Mouse (Mus musculus): Measurements from ENCODE around the gene Fbxl14. TPM values are rescaled to one million over a fixed set of nuclear protein-coding genes. Genes with fewer than 3 reads are reported as not detected.

Gene Fbxl14
- total RNA-seq, 1 experiment = 44.1 TPM

DNA sequence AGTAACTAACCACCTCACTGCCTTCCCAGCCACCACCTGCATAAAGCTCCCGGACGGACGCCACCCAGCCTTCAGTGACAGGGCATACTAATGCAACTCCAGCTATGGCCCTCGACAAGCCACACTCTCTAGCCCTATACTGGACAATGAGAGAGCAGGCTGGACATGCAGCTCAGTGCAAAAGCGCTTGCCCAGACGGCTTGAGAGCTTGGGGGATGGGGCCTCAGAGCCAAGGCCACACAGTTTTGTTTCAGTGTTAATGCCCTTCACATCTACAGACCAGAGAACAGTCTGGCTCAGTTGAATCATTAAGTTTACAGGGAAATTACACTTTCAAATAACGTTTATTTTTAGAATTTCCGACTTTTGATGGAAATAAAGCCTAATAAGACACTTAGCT, 21.3 kb upstream of the Fbxl14 start:
- Histone ChIP-seq H3K36me3 (ENCODE audit: control insufficient read depth, insufficient read depth, low read length, poor library complexity, severe bottlenecking) (no peaks in the 10 kb centered on the region), H3K9me3 (ENCODE audit: control insufficient read depth, insufficient read depth, low read depth, low read length) (no peaks in the 10 kb centered on the region), H3K27ac (ENCODE audit: insufficient read depth, low read depth, low read length, poor library complexity, severe bottlenecking) (no peak overlapping the region; the same call in 1 of the 2 replicates), H3K4me3 (ENCODE audit: insufficient read depth in 1 of 2, low read depth in 1 of 2, low read length in 2 of 2, poor library complexity in 1 of 2, severe bottlenecking in 1 of 2) (no peak overlapping the region), H3K4me1 (ENCODE audit: control insufficient read depth in 2 of 2, insufficient read depth in 2 of 2, low read length in 2 of 2, poor library complexity in 1 of 2) (peaks cover 0 to 2% of the 10 kb centered on the region in 2 experiments; a peak in 2 of 4 replicates), H3K9ac (ENCODE audit: insufficient read depth, low read depth, low read length, poor library complexity, severe bottlenecking) (no peak overlapping the region)
- TF ChIP-seq CHD2 (IDR thresholded peaks at IDR 0.05; ENCODE audit: low read depth, low read length) (no peak), HCFC1 (IDR thresholded peaks at IDR 0.05; ENCODE audit: borderline replicate concordance, insufficient read depth, low read length) (no peak), MAFK (IDR thresholded peaks at IDR 0.05; ENCODE audit: insufficient read depth, low read depth, low read length) (no peak), ZC3H11A (IDR thresholded peaks at IDR 0.05; ENCODE audit: borderline replicate concordance, low read depth, low read length) (no peak), ZNF384 (IDR thresholded peaks at IDR 0.05; ENCODE audit: low read depth, low read length) (no peak)
- in situ Hi-C loops (cut with MboI; ENCODE audit: low sequenced_read_pairs in 2 of 2, unreplicated experiment in 2 of 2) = no loop called here
- no peak for DNase-seq (ENCODE audit: low read depth, low spot score)

DNA sequence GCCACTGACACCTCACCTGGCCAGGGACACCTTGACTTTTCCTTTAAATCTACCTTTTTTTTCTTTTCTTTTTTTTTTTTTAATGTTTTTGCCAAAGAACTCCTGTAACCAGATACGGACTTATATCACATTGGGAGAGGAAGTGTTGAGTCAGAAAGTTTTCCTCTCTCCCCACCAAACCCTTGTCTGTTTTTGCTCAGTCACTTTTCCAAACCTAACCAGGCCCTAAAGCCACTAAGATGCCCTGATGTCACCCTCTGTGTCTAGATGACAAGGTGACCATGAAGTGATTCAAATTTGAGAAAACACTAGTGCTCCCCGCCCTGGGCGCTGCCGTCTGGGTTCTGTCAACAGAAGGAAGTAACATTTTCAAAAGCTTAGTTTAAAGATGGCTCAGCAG, 20.4 kb upstream of the Fbxl14 start:
- Histone ChIP-seq H3K4me3 (ENCODE audit: insufficient read depth in 1 of 2, low read depth in 1 of 2, low read length in 2 of 2, poor library complexity in 1 of 2, severe bottlenecking in 1 of 2) (no peak overlapping the region), H3K36me3 (ENCODE audit: control insufficient read depth, insufficient read depth, low read length, poor library complexity, severe bottlenecking) (no peaks in the 10 kb centered on the region), H3K9ac (ENCODE audit: insufficient read depth, low read depth, low read length, poor library complexity, severe bottlenecking) (no peak overlapping the region), H3K27ac (ENCODE audit: insufficient read depth, low read depth, low read length, poor library complexity, severe bottlenecking) (no peak overlapping the region), H3K9me3 (ENCODE audit: control insufficient read depth, insufficient read depth, low read depth, low read length) (no peaks in the 10 kb centered on the region), H3K4me1 (ENCODE audit: control insufficient read depth in 2 of 2, insufficient read depth in 2 of 2, low read length in 2 of 2, poor library complexity in 1 of 2) (peaks cover 0 to 2% of the 10 kb centered on the region in 2 experiments; a peak in 1 of 4 replicates)
- DNase-seq (ENCODE audit: low read depth, low spot score) = no peak
- in situ Hi-C loops (cut with MboI; ENCODE audit: low sequenced_read_pairs in 2 of 2, unreplicated experiment in 2 of 2) = no loop called here
- TF ChIP-seq ZC3H11A (IDR thresholded peaks at IDR 0.05; ENCODE audit: borderline replicate concordance, low read depth, low read length) = no peak
- TF ChIP-seq CHD2 (IDR thresholded peaks at IDR 0.05; ENCODE audit: low read depth, low read length) = no peak
- no peak for TF ChIP-seq HCFC1 (IDR thresholded peaks at IDR 0.05; ENCODE audit: borderline replicate concordance, insufficient read depth, low read length)
- TF ChIP-seq MAFK (IDR thresholded peaks at IDR 0.05; ENCODE audit: insufficient read depth, low read depth, low read length) = no peak
- no peak for TF ChIP-seq ZNF384 (IDR thresholded peaks at IDR 0.05; ENCODE audit: low read depth, low read length)

DNA sequence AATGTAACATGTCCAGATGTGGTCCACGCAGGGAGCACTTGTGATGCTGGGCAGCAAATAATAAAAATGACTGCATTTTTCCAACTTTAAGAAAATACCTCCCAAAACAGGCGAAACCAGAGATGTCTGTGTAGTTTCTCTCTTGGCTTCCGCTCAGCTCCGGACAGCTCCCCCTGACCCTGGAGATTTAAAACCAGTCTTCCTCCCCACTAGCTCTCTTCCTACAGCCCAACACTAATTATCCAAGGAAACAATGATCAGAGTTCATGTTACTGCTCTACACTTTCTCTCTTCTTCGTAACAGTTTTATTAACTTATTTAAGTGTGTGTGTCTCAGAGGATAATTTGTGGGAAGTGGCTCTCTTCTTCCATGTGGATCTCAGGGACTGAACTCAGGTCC, 19.1 kb upstream of the Fbxl14 start:
- no peak for DNase-seq (ENCODE audit: low read depth, low spot score)
- H3K36me3 ChIP-seq (ENCODE audit: control insufficient read depth, insufficient read depth, low read length, poor library complexity, severe bottlenecking) = no peaks in the 10 kb centered on the region
- H3K9me3 ChIP-seq (ENCODE audit: control insufficient read depth, insufficient read depth, low read depth, low read length) = no peaks in the 10 kb centered on the region
- peaks cover 0 to 2% of the 10 kb centered on the region in 2 experiments; a peak in 1 of 4 replicates for H3K4me1 ChIP-seq (ENCODE audit: control insufficient read depth in 2 of 2, insufficient read depth in 2 of 2, low read length in 2 of 2, poor library complexity in 1 of 2)
- no peak overlapping the region for H3K4me3 ChIP-seq (ENCODE audit: insufficient read depth in 1 of 2, low read depth in 1 of 2, low read length in 2 of 2, poor library complexity in 1 of 2, severe bottlenecking in 1 of 2)
- no peak for TF ChIP-seq ZC3H11A (IDR thresholded peaks at IDR 0.05; ENCODE audit: borderline replicate concordance, low read depth, low read length)
- no peak for TF ChIP-seq HCFC1 (IDR thresholded peaks at IDR 0.05; ENCODE audit: borderline replicate concordance, insufficient read depth, low read length)
- TF ChIP-seq ZNF384 (IDR thresholded peaks at IDR 0.05; ENCODE audit: low read depth, low read length) = no peak
- TF ChIP-seq MAFK (IDR thresholded peaks at IDR 0.05; ENCODE audit: insufficient read depth, low read depth, low read length) = no peak
- no peak for TF ChIP-seq CHD2 (IDR thresholded peaks at IDR 0.05; ENCODE audit: low read depth, low read length)
- no peak overlapping the region for H3K27ac ChIP-seq (ENCODE audit: insufficient read depth, low read depth, low read length, poor library complexity, severe bottlenecking)
- H3K9ac ChIP-seq (ENCODE audit: insufficient read depth, low read depth, low read length, poor library complexity, severe bottlenecking) = no peak overlapping the region
- in situ Hi-C loops (cut with MboI; ENCODE audit: low sequenced_read_pairs in 2 of 2, unreplicated experiment in 2 of 2) = no loop called here

DNA sequence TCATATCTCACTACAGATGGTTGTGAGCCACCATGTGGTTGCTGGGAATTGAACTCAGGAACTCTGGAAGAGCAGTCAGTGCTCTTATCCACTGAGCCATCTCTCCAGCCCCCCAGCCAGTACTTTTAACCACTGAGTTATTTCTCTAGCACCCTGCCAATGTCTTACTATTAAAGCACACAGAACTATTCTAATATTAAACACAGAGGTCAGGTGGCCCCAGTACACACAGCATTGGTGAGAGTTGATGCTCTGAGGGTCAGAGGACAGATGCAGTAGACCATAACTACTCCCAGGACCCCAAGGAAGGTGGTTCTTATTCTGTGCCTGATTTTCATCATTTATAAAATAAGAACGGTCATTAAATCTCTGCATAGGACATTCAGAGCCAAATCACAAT, 13.3 kb upstream of the Fbxl14 start:
- DNase-seq (ENCODE audit: low read depth, low spot score) = no peak
- Histone ChIP-seq H3K27ac (ENCODE audit: insufficient read depth, low read depth, low read length, poor library complexity, severe bottlenecking) (no peak overlapping the region), H3K4me1 (ENCODE audit: control insufficient read depth in 2 of 2, insufficient read depth in 2 of 2, low read length in 2 of 2, poor library complexity in 1 of 2) (no peaks in the 10 kb centered on the region), H3K9ac (ENCODE audit: insufficient read depth, low read depth, low read length, poor library complexity, severe bottlenecking) (no peak overlapping the region), H3K9me3 (ENCODE audit: control insufficient read depth, insufficient read depth, low read depth, low read length) (no peaks in the 10 kb centered on the region), H3K36me3 (ENCODE audit: control insufficient read depth, insufficient read depth, low read length, poor library complexity, severe bottlenecking) (no peaks in the 10 kb centered on the region), H3K4me3 (ENCODE audit: insufficient read depth in 1 of 2, low read depth in 1 of 2, low read length in 2 of 2, poor library complexity in 1 of 2, severe bottlenecking in 1 of 2) (no peak overlapping the region)
- TF ChIP-seq MAFK (IDR thresholded peaks at IDR 0.05; ENCODE audit: insufficient read depth, low read depth, low read length) (no peak), ZNF384 (IDR thresholded peaks at IDR 0.05; ENCODE audit: low read depth, low read length) (no peak), ZC3H11A (IDR thresholded peaks at IDR 0.05; ENCODE audit: borderline replicate concordance, low read depth, low read length) (no peak), CHD2 (IDR thresholded peaks at IDR 0.05; ENCODE audit: low read depth, low read length) (no peak), HCFC1 (IDR thresholded peaks at IDR 0.05; ENCODE audit: borderline replicate concordance, insufficient read depth, low read length) (no peak)
- in situ Hi-C loops (cut with MboI; ENCODE audit: low sequenced_read_pairs in 2 of 2, unreplicated experiment in 2 of 2) = no loop called here
